Mouse (Mus musculus) kidney, adult 2 months (tissue): ENCODE data around the gene Osbpl9. TPM values are rescaled to one million over a fixed set of nuclear protein-coding genes. Genes with fewer than 3 reads are reported as not detected.

Experiments used
- DNase-seq: peaks from one replicate; pipeline ENCODE4 v3.0.0; 2021
- H3K27ac ChIP-seq: fragments of 200-500 bp; 2 replicates; pipeline ENCODE4 v1.5.1; 2012; ENCODE audit warnings: low read depth, low read length, control low read depth, inconsistent platforms; ENCODE audit not compliant: insufficient read depth
- H3K27me3 ChIP-seq: fragments of 200-500 bp; replicated peaks from 2 replicates; pipeline ENCODE4 v1.6.1; 2012; ENCODE audit warnings: mild to moderate bottlenecking, moderate library complexity, low read length, inconsistent platforms; ENCODE audit not compliant: control insufficient read depth, insufficient read depth
- H3K36me3 ChIP-seq: fragments of 200-500 bp; 2 replicates; pipeline ENCODE4 v1.6.1; 2012; ENCODE audit warnings: mild to moderate bottlenecking, moderate library complexity, low read length, inconsistent platforms; ENCODE audit not compliant: control insufficient read depth, insufficient read depth
- H3K4me1 ChIP-seq: fragments of 200-500 bp; 2 replicates; pipeline ENCODE4 v1.6.1; 2011; ENCODE audit warnings: low read length; ENCODE audit not compliant: control insufficient read depth, insufficient read depth
- H3K4me3 ChIP-seq: fragments of 200-500 bp; 2 replicates; pipeline ENCODE4 v1.5.1; 2011; ENCODE audit warnings: mild to moderate bottlenecking, low read depth, low read length, control low read depth; ENCODE audit not compliant: insufficient read depth
- CTCF ChIP-seq: fragments of 200-500 bp; conservative IDR thresholded peaks from 2 replicates; pipeline ENCODE4 v1.5.1; 2011; ENCODE audit warnings: low read depth, mild to moderate bottlenecking, control low read depth, low read length, moderate library complexity, mixed read lengths; ENCODE audit not compliant: insufficient read depth, insufficient read length
- POLR2A ChIP-seq: fragments of 200-500 bp; IDR thresholded peaks from one replicate; pipeline ENCODE4 v1.6.1; 2011; ENCODE audit warnings: low read depth, low read length, control low read depth
- WGBS: fragments of 180-500 bp; shearing (Covaris S2); methylation state at CpG from one replicate; pipeline ENCODE4 v1.1.7; 2018; 5-methylcytosine and 5-hydroxymethylcytosine counted together
- polyA plus RNA-seq: library from polyadenylated mRNA; depleted of rRNA; stranded (reverse); fragments of >200 nt; gene quantifications from 2 replicates; pipeline ENCODE4 v1.2.3, GENCODE M21; 2012

Osbpl9 gene
- polyA plus RNA-seq, 1 experiment, result 201 TPM

- H3K4me3 ChIP-seq, result no peak overlapping the region
- H3K27ac ChIP-seq, result peak overlapping the region; percentile 54
- TF ChIP-seq POLR2A (no peak), CTCF (no peak)
- no peaks in the 10 kb centered on the region for H3K27me3 ChIP-seq
- peak; percentile 91 for DNase-seq
- H3K4me1 ChIP-seq, result peaks cover 35% of the 10 kb centered on the region
- WGBS, result 36% methylated on average over 7 of the region's 7 CpGs
- H3K36me3 ChIP-seq, result no peaks in the 10 kb centered on the region
Observed at GRCm38 (mm10) chr4:109112915-109113505, 89.1 kb downstream of the Osbpl9 start.

GRCm38 (mm10) chr4:109110978-109111377, 91.1 kb downstream of the Osbpl9 start:
- no peak overlapping the region for H3K27ac ChIP-seq
- no peak for TF ChIP-seq CTCF
- no peak for TF ChIP-seq POLR2A

GRCm38 (mm10) chr4:109109686-109110085, 92.4 kb downstream of the Osbpl9 start:
- Histone ChIP-seq H3K4me3 (peak overlapping the region; percentile 75; the same call in 1 of the 2 replicates), H3K27ac (no peak overlapping the region), H3K27me3 (no peaks in the 10 kb centered on the region), H3K36me3 (no peaks in the 10 kb centered on the region), H3K4me1 (peaks cover 30% of the 10 kb centered on the region)
- no peak for TF ChIP-seq CTCF
- TF ChIP-seq POLR2A, result no peak
- WGBS, result 41% methylated on average over 10 of the region's 10 CpGs
- DNase-seq, result peak; percentile 83

More at GRCm38 (mm10) chr4:109110978-109111377, 91.1 kb downstream of the Osbpl9 start:
- Histone ChIP-seq H3K4me1 (peaks cover 34% of the 10 kb centered on the region), H3K27me3 (no peaks in the 10 kb centered on the region), H3K4me3 (no peak overlapping the region), H3K36me3 (no peaks in the 10 kb centered on the region)
- 73% methylated on average over 2 of the region's 2 CpGs for WGBS
- no peak for DNase-seq

- WGBS, result 44% methylated on average over 6 of the region's 6 CpGs
- peak overlapping the region; percentile 97 for H3K27ac ChIP-seq
- no peak for TF ChIP-seq CTCF
- TF ChIP-seq POLR2A, result no peak
- H3K36me3 ChIP-seq, result no peaks in the 10 kb centered on the region
- peak overlapping the region; percentile 75 for H3K4me3 ChIP-seq
- peaks cover 28% of the 10 kb centered on the region for H3K4me1 ChIP-seq
- no peaks in the 10 kb centered on the region for H3K27me3 ChIP-seq
- peak; percentile 54 for DNase-seq
Observed at GRCm38 (mm10) chr4:109109012-109109411, 93.1 kb downstream of the Osbpl9 start.

GRCm38 (mm10) chr4:109106594-109106993, 95.5 kb downstream of the Osbpl9 start:
- Histone ChIP-seq H3K36me3 (no peaks in the 10 kb centered on the region), H3K4me3 (no peak overlapping the region), H3K27ac (peak overlapping the region; percentile 98), H3K4me1 (peaks cover 28% of the 10 kb centered on the region), H3K27me3 (no peaks in the 10 kb centered on the region)
- TF ChIP-seq CTCF (no peak), POLR2A (no peak)
- DNase-seq, result peak; percentile 79

GRCm38 (mm10) chr4:109106034-109106433, 96.0 kb downstream of the Osbpl9 start:
- peak overlapping the region; percentile 8 for H3K4me3 ChIP-seq
- peak overlapping the region; percentile 53 for H3K27ac ChIP-seq
- 30% methylated on average over 3 of the region's 3 CpGs for WGBS
- peak; percentile 49 for DNase-seq
- H3K27me3 ChIP-seq, result no peaks in the 10 kb centered on the region
- peaks cover 25% of the 10 kb centered on the region for H3K4me1 ChIP-seq
- TF ChIP-seq CTCF (no peak), POLR2A (no peak)
- no peaks in the 10 kb centered on the region; the same call in none of the 2 replicates for H3K36me3 ChIP-seq

GRCm38 (mm10) chr4:109105254-109105653, 96.8 kb downstream of the Osbpl9 start:
- peaks cover 1% of the 10 kb centered on the region for H3K36me3 ChIP-seq
- H3K27ac ChIP-seq, result no peak overlapping the region
- no peak for DNase-seq
- no peak overlapping the region for H3K4me3 ChIP-seq
- no peak for TF ChIP-seq POLR2A
- no peak for TF ChIP-seq CTCF
- peaks cover 22% of the 10 kb centered on the region for H3K4me1 ChIP-seq
- no peaks in the 10 kb centered on the region for H3K27me3 ChIP-seq
